Mouse (Mus musculus) adrenal gland, postnatal 4 days (tissue): ENCODE data around the gene Stpg2. TPM values are rescaled to one million over a fixed set of nuclear protein-coding genes. Genes with fewer than 3 reads are reported as not detected.
"Not testable (repeated sequence)": the region's sequence is repeated elsewhere in the genome, so short reads cannot be mapped to it uniquely, and the experiment has no call there.

Source experiments
- DNase-seq, 2 experiments: peaks; one replicate each; pipeline ENCODE4 v3.0.0; 2021 to 2022; ENCODE audit warnings: low spot score in 2 of 2, mixed read lengths in 2 of 2
- long read RNA-seq, 2 experiments: library from polyadenylated mRNA; stranded (forward); transcript quantifications; one replicate each; pipeline ENCODE4 v2.0.0; 2021
- total RNA-seq, 2 experiments: library from RNA; stranded (reverse); gene quantifications; 2 replicates each; pipeline ENCODE4 v1.2.3; 2021

Gene Stpg2
- total RNA-seq = under 1 TPM in 1 of 2 experiments, not detected in 1; 0.20 TPM
- long read RNA-seq, experiment 1 = 0 reads
- long read RNA-seq, experiment 2, partial matches to known transcripts = 0 of 1 reads
- long read RNA-seq, experiment 2, other reads (novel, unspliced or antisense) = 0 of 1 reads

DNA sequence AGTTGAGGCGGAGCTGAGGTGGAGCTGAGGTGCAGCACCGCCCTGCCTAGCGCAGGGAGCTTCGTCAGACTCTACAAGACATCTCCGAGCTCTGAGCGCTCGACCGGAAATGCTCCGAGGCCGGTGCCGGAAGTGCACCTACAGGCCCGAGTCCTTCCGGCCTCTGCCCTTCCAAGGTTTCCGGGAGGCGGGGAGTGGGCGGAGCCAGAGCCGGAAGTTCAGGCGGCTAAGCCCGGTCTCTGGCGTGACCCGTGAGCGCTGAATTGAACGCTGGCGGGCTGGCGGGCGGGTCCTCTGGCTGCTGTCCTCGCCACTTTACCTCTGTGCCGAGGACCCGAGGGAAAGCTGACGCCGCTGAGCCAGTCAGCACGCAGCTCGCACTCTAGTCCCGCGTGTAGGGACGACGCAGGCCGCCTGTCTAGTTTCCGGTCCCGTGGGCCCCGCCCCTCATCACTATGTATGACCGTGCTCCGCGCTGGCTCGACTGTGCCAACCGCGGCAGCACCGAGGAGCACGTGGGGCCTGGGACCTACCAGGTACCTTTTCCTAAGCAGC is at the start of gene Stpg2:
TSS of gene Stpg2 (plus strand) at position 251 of the 555 bp plus-strand sequence.
- DNase-seq = peak; percentile 79 to 85

DNA sequence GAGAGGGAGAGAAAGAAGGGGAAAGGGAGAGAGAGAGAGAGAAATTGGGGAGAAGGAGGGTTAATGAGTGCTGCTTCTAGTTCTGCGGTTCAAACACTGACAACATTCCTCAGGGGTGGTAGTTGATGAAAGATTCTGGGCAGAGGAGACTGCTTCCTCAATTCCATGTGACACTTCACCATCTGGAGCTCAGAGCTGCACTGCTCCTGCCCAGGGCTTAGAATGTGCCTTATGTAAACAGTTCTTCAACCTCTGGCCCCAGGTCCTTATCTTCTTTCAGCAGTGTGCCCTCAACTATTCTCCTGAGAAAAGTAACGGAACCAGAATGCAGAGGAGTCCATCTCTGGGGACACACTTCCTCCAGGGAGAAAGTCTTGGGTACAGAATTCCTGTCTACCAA is 43.3 kb upstream of the Stpg2 start:
- no peak for DNase-seq

DNA sequence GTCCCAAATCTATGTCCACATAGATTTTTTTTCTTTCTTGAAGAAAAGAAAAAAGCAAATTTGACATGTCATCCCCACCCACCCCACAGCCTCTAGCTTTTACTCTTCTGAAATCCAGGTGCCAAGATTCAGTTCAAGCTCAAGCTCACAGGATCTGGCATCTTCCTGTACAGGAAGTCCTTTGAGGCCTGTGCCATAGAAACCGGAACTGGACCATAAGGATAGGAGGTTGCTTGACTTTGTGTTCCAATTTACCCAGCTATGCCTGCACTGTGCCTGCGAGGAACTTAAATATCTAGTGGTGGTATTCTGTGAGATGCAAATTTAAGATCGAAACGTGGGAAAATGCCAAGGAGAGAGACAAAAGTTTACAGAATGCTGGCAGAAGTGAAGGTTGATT is 42.8 kb upstream of the Stpg2 start:
- DNase-seq = no peak

DNA sequence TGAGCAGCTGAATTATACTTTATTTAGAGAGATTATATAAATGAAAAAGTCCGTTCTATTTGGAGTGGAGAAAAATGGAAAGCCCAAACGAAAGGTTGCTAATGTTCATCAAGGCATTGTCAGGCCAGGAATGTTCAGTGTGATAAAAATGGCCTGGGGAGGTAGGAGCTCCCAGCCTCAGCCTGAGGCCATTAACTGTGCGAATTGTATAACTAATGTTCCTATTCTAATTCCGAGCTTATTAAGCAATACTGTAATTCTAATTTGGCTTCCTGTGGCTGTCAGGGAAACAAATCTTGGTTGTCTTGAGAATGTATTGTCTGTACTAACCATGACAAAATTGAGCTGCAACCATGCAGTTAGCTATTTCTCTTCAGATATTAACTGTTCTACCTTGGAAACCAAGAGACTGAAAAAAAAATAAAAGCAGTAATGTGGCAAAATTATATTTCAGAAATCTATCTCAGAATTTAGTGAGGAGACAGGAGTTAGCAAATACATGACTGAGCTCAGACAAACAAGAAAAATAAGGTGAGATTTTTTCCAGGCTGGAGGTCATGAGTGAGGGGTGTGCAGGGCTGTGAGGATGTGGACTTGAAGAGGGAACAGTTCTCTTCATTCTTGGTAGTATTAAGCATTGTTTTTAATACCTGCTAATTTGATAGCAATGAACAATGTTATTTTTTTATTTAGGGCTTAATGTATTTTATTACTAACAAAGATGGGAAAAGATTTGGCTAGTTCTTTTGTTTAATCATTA is 36.8 kb upstream of the Stpg2 start:
- DNase-seq = no peak

DNA sequence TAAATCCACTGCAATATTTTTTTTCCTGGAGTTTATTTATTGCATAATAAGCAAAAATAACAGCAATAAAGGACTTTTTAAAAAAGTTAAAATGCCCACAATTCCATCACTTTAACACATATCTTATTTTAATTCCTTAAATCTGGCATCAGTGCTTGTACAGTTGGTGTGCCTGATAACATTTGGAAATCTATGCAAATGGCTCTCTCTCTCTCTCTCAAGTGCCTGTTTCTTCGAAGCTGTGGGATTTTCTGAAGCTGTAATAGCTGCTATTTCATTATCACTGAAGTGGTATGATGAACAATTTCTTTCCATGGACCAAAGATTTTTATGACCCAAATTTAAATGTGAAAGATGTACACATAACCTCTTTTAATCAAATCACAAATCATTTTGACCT is 35.8 kb upstream of the Stpg2 start:
- DNase-seq = no peak

DNA sequence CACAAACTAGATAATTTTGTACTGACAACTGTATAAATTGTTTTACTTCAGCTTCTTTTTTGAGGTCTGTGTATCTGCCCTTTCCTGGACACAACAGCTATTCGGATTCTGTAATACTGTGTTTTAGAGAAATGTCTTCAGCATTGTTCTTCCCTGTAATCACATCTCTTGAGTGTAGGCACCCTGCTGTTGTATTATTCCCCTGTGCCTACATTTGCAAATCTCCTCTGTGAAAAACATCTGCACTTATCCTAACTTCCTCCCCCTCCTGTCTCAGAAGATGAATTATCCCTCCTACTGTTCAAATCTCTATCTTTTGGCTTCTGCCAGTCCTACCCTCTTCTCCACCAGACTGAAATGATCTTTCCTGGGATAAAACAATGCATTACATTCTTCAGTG is 28.6 kb upstream of the Stpg2 start:
- DNase-seq = no peak

DNA sequence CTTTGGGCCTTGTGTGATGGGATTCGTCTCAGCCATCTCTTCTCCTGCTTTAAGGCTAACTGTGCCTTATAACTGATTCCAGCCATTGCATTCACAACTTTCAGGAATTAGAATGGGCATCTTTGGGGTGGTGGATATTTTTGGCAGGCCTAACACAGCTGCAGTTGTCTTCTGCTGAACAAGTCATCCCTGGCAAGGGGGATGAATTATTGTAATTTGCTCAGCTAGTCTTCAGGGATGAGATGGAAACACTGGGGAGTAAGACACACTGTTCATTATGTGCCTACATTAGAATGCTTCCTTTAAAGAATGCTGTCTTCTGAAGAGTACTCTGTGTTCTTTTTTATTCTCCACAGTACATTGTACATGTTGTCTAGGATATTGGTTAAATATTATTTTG is 14.0 kb upstream of the Stpg2 start:
- no peak for DNase-seq

DNA sequence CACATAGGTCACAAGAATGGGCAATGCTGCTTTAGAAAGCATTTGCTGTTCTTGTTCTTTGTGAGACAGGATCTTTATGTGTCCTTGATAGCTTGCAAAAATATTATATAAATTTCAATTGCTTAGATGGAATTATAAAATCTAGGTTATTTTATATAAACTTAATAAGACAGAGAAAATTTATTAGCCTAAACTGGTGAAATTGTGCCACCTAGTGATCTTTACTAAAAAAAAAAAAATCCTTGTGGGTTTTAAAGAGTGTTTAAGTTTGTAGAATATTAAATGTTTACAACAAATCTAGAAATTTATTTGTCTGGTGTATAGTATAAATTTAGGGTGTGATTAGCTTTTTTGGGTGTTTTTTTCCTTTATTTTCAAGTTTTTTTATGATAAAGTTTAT is 11.6 kb upstream of the Stpg2 start:
- DNase-seq = no peak

DNA sequence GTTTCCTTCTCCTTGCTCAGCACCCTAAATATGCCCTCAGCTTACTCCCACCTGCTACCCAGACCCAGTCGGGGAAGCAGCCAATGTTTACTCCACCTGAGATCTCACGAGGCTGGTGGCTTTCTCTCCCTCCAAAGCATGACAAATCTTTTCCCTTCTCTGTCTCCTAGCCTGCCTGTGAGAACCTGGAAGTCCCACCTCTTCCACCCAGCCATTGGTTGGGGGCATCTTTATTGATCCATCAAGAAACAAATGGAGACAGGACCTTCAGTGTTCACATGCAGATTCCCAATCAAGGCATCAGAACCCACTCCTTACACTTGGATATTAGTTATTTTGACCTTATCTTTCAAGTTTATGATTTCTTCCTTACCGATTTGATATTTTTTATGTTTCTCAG is 7.1 kb upstream of the Stpg2 start:
- no peak for DNase-seq

DNA sequence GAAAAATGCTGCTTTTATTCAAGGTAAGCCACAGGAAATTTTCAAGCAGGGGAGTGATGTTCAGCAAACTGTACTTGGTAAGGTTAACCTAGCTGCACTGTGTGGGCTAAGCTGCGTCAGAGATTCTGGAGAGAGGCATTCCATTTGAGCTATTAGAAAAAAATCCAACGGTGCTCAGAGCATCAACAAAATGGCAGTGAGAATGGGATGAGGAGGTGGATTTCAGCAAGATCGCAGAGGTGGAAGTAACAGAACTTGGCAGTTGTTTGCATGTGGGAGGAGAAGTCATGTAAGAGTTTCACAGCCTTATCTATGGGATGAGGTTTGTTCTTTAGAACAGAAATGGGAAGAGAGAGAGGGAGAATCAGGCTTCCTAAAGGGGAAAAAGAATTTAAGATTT is 5.2 kb upstream of the Stpg2 start:
- DNase-seq = no peak

DNA sequence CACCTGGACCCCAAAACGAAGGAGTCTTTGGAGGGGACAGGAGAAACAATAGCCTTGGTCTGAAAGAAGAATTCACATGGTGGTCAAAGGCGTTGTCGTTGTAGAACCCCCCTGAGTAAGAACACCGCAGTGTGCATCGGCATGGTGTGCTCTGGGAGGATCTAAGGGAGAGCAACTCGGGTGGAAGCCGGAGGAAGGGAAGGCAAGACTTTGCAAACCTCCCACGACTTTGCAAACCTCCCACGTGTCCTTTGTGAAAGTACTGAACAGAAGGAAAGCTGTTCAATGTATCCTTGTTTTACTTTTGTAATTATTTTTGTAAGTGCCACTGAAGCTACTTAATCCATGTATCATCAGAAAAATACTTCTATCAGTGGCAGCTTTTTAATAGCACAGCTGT is 11.5 kb downstream of the Stpg2 start:
- DNase-seq = no peak

DNA sequence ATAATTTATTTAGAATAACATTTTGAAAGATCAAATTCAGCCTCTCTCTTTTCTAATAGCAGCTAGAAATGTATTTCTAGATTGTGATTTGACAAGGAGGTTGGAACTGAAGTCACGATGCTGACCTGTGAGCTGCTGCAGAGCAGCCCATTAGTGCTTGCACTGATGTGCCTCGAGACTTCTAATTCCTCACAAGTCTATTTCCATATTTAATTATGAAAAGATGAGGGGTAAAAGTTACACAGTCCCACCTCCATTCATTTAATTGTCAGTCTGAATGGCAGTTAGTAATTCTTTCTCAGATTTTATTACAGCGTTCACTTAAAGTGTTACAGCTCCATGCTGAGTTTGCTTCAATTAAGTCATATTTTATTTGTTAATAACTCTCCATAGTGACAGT is 19.6 kb downstream of the Stpg2 start:
- no peak for DNase-seq

DNA sequence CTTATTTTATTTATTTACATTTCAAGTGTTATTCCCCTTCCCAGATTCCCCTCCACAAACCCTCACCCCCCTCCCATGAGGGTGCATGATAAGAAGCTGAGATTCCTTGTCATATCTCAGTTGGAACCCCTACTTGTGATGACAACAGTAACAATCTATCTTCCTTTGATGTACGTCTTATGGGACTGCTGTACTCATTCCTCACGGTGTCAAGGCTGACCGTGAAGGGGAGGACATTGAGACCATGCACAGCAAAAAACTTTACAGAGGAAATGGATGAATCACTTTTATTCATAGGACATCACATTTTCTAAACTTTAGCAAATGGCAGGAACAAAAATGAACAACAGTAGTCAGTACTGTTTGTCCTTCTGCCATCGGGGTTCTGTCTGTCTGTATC is 21.3 kb downstream of the Stpg2 start:
- DNase-seq = no peak

DNA sequence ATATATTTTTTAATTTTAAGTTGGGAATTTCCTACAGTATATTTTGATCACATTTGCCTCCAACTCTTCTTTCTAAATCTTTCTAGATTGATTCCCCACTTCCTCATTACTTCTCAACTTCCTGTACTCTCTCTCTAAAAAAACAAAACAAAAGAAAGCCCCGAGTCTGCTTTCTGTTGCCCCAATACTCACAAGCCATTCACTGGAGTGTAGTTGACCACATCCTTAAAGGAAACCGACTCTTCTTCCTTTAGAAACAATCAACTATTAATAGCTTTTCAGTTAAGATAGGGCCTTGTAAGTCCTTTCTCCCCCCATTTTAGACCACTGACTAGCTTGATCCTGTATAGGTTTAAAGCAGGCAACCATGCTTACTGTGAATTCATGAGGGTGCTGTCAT is 39.7 kb downstream of the Stpg2 start:
- DNase-seq = no peak

DNA sequence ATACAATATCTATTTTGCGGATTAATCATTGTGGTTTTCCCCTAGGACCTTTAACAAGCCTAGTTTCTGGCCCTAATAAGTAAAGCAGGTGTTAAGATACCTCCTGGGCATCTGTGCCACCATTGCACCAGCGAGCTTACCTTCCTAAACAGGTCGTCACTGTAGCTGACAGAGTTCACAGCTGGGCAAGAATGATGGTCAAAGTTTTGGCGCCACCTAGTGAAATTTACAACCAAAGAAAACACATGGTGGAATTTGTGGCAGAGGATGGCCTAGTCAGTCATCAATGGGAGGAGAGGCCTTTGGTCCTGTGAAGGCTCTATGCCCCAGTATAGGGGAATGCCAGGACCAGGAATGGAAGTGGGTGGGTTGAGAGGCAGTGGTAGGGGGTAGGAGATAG is 41.0 kb downstream of the Stpg2 start:
- no peak for DNase-seq

DNA sequence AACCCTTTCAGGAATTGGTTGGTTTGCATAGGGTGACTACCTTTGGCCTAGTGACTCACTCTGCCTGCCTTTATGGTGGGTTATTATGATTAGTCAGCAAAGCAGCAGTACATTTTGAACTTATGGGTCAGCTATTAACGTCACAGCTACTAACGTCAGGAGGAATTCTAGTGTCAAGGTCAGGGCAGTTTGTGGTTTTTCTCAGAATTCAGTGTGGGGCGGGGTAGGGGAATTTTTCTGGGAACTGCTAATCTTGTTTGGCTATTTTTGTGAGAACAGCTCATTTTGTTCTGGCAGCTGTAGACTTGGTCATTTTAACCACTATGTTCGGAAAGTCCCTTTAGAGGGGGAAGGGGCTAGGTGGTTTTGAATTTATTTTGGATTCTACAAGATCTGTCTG is 56.9 kb downstream of the Stpg2 start:
- DNase-seq = not testable (repeated sequence)

DNA sequence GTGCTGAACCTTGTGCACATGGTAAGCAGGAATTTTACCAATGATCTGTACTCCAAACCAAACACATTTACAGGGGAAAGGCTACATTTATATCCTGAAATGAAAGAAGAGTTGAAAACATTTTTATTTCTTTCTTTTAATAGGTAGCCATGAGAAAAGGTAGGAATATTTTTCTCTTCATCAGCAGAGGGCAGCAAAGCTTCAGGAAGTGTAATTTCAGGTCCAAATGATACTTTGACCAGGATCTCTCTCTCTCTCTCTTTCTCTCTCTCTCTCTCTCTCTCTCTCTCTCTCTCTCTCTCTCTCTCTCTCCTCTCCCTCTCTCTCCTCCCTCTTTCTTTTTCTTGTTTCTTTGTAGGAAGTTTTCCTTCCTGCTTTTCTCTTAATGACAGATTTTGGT is 92.4 kb downstream of the Stpg2 start:
- no peak for DNase-seq

DNA sequence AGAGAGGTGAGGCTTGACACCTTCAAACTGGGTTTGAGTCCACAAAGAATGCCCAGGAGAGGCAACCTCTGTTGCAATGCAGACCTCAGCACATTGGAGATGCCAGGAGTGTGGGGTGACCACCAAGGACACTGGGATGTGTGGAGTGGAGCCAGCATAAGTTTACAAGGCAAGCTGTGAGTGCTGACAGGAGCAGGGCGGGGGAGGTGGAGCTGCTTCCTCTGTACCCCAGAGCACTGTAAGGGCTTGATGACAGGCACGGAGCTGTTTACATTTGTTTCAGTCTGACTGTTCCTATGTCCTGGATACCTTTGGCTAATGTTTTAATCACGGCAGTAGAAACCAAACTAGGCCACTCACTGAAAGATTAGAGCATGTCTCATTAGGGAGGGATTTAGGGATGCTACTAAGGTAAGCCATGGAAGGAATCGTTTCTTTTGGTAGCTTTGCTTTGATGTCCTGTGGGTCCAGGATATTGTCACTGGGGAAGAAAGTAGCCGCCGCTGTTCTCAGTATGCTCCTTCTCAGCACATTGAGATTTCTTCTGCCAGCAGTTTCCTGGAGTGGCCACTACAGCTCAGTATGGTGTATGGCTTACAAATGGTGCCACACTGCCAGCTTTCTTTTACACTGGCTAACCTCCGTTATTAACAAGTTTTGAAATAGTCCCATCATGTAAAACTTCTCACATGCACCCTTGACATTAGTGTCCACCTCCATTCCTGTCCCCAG is 102.8 kb downstream of the Stpg2 start:
- DNase-seq = no peak

DNA sequence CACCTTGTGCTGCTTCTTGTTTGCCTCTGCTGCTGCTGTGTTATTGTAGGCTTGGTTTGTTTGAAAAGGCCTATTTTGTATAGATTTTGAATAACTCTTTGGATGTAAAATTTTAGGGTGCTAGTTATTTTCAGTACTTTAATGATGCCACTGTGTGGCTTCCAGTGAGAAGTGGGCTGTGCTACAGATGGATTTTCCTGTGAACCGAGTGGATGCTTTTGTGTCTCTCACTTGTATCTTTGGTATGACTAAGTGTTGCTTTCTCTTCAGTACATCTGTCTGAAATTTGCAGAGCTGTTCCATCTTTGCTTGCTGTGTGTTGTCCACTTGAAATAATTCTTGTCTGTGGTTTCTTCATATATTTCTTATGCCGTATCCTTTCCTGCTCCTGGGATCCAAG is 106.2 kb downstream of the Stpg2 start:
- DNase-seq = no peak

DNA sequence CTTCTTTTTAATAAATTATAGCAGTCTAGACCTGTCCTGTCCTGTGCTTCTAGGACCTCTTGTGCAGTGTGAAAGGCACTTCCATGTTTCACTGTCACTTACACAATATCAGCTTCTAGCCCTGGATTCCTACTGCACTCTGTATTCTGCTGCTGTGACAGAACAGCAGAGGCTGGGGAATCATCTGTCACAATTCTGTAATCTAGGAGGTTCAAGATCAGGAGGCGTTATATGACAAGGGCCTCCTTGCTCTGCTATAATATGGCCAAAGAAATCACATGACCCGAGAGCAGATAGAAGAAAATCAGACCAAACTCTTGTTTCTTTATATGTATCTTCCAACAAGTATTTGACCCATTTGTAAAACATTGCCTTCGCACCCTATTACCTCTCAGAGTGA is 175.0 kb downstream of the Stpg2 start:
- DNase-seq = no peak

DNA sequence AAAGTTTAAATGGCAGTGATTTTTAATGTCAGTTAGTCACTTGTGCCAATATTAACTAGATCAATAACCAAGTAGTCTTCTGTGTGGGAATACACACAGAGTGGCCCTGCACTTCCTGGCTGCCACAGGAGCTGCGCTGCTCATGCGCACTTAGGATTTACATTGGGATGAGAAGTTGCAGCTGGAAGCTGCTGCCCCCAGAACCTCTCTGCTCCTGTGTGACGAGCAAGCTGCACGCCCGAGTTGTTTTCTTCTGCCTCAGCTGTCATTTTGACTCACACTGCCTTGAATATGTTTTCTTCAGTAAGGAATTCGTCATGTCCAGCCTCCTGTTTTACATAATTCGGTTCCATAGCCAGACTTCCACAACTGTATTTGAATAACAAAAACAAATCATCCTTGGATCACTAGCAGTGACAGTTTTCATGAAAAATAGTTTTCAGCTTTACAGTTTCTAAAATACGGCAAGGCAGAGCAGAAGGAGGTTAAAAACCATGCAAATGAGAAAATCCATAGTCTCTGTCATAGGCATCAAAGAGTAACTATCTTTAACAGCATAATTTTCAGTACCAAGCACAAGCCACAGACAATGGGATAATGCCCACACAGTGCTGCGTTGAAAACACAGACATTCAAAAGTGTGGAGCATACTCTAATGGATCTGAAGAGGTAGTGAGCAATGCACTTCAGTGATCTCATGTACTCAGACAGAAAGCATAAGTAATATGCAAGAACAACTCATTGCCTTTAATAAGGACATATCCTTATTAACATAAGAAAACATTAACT is 191.8 kb downstream of the Stpg2 start:
- no peak for DNase-seq

DNA sequence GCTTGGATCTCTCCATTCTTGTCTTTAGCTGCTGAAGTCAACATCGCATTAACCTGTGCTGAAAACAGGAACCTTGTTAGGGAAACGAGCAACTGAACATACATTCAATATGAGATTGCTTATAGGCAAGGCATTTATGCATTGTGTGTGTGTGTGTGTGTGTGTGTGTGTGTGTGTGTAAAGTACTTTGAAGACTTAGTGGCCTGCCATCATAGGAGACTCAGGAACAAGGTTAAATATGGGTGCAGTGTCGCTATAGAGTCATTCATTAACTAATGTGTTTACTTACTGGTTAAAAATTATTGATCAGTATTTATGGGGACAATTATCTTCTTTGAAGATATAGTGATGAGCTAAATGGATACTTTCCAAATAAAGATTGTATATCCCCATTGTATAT is 199.2 kb downstream of the Stpg2 start:
- no peak for DNase-seq
